Mouse (Mus musculus) Patski (cell line): Measurements from ENCODE around the gene Chmp2a. TPM values are rescaled to one million over a fixed set of nuclear protein-coding genes. Genes with fewer than 3 reads are reported as not detected.

Experiments used
- ATAC-seq: fragments of 100-300 bp; one replicate; pipeline ENCODE4 v1.8.0; 2021
- CTCF ChIA-PET: fragments of 350-600 bp; sonication (Branson Sonifier 250); formaldehyde crosslinking; loops from one replicate; lab custom pipeline; 2022; ENCODE audit warnings: inconsistent platforms; lab: Charles Lee
- POLR2A ChIA-PET: fragments of 350-600 bp; sonication (Branson Sonifier 250); formaldehyde crosslinking; loops from one replicate; lab custom pipeline; 2022; ENCODE audit warnings: antibody characterized with exemption, inconsistent platforms; lab: Charles Lee
- DNase-seq: peaks from one replicate; pipeline ENCODE4 v3.0.0-alpha.2; 2011; ENCODE audit warnings: low read depth, low spot score
- H3K27me3 ChIP-seq: fragments of 371-371 bp; one replicate; pipeline ENCODE4 v1.5.1; 2021
- CTCF ChIP-seq: fragments of 100-300 bp; IDR thresholded peaks from one replicate; pipeline ENCODE4 v1.5.1; 2021
- in situ Hi-C: fragments of 300-500 bp; cut with MboI; formaldehyde crosslinking; loops from 3 replicates; pipeline ENCODE4 v1.11.1; 2018; ENCODE audit warnings: low pct_unique_long_range_greater_than_20kb, mixed read lengths
- polyA plus RNA-seq: library from polyadenylated mRNA; unstranded; gene quantifications from one replicate; pipeline ENCODE4 v1.2.3, GENCODE M21; 2021

The Chmp2a gene
- polyA plus RNA-seq, 1 experiment from 2014 or later = 215 TPM

GRCm38 (mm10) chr7:13036806-13037205 is 2.2 kb upstream of the Chmp2a start:
- POLR2A ChIA-PET = interaction anchor here (1.2 to 1.7 kb wide), 2 partner anchors 9 to 17 kb away, joined by 3 to 8 read pairs; no protein-coding TSS in a partner anchor
- no peak for TF ChIP-seq CTCF
- CTCF ChIA-PET = no interaction called here
- H3K27me3 ChIP-seq = no peaks in the 10 kb centered on the region
- no peak for ATAC-seq
- DNase-seq = no peak
- in situ Hi-C loops = no loop called here

- POLR2A ChIA-PET = no interaction called here
- no peak for ATAC-seq
- CTCF ChIA-PET = interaction anchor here (0.9 kb wide), 1 partner anchor 10 kb away, joined by 3 read pairs; no protein-coding TSS in a partner anchor
Measured at GRCm38 (mm10) chr7:13035211-13035855, 726 bp upstream of the Chmp2a start.

GRCm38 (mm10) chr7:13033451-13034147 is 1.0 kb downstream of the Chmp2a start:
- no peaks in the 10 kb centered on the region for H3K27me3 ChIP-seq
- no peak for TF ChIP-seq CTCF
- ATAC-seq = no peak
- DNase-seq = no peak
- POLR2A ChIA-PET = no interaction called here
- CTCF ChIA-PET = no interaction called here
- in situ Hi-C loops = no loop called here

More at GRCm38 (mm10) chr7:13035211-13035855, 726 bp upstream of the Chmp2a start:
- H3K27me3 ChIP-seq = no peaks in the 10 kb centered on the region
- in situ Hi-C loops = no loop called here
- no peak for TF ChIP-seq CTCF
- DNase-seq = no peak

GRCm38 (mm10) chr7:13032541-13032940 is 2.1 kb downstream of the Chmp2a start:
- DNase-seq = no peak
- H3K27me3 ChIP-seq = no peaks in the 10 kb centered on the region
- CTCF ChIA-PET = no interaction called here
- POLR2A ChIA-PET = no interaction called here
- no peak for TF ChIP-seq CTCF
- in situ Hi-C loops = no loop called here
- ATAC-seq = no peak

- TF ChIP-seq CTCF = no peak
- in situ Hi-C loops = no loop called here
- no peak for ATAC-seq
- POLR2A ChIA-PET = no interaction called here
- H3K27me3 ChIP-seq = no peaks in the 10 kb centered on the region
- CTCF ChIA-PET = no interaction called here
- no peak for DNase-seq
Measured at GRCm38 (mm10) chr7:13031983-13032382, 2.6 kb downstream of the Chmp2a start.

GRCm38 (mm10) chr7:13031069-13031468 is 3.5 kb downstream of the Chmp2a start:
- no peaks in the 10 kb centered on the region for H3K27me3 ChIP-seq
- in situ Hi-C loops = no loop called here
- no peak for DNase-seq
- CTCF ChIA-PET = interaction anchor here (3.4 kb wide), 1 partner anchor 21 kb away, joined by 11 read pairs; the partner anchor contains the start of gene Zbtb45
- POLR2A ChIA-PET = no interaction called here
- ATAC-seq = no peak
- TF ChIP-seq CTCF = no peak

GRCm38 (mm10) chr7:13028986-13029385 is 5.6 kb downstream of the Chmp2a start:
- TF ChIP-seq CTCF = no peak
- POLR2A ChIA-PET = interaction anchor here (1.6 to 2.6 kb wide), 2 partner anchors 8 to 19 kb away, joined by 4 to 8 read pairs; partner anchors contain the start of gene Zbtb45
- no peak for DNase-seq

GRCm38 (mm10) chr7:13025511-13026112 is 9.0 kb downstream of the Chmp2a start:
- POLR2A ChIA-PET = interaction anchor here (0.8 to 2.5 kb wide), 2 partner anchors 13 to 15 kb away, joined by 3 to 8 read pairs; partner anchors contain the start of gene Ube2m
- in situ Hi-C loops = no loop called here
- DNase-seq (no peak), ATAC-seq (no peak)
- TF ChIP-seq CTCF = no peak
- H3K27me3 ChIP-seq = no peaks in the 10 kb centered on the region
- CTCF ChIA-PET = interaction anchor here (0.8 kb wide), 1 partner anchor 9 kb away, joined by 3 read pairs; the partner anchor contains the start of gene Chmp2a

More at GRCm38 (mm10) chr7:13028986-13029385, 5.6 kb downstream of the Chmp2a start:
- no peak for ATAC-seq
- no peaks in the 10 kb centered on the region for H3K27me3 ChIP-seq
- CTCF ChIA-PET = interaction anchor here (3.4 kb wide), 1 partner anchor 19 kb away, joined by 11 read pairs; the partner anchor contains the start of gene Zbtb45
- in situ Hi-C loops = no loop called here

- DNase-seq (no peak), ATAC-seq (peak; percentile 41)
- ChIA-PET CTCF (interaction anchor here (0.8 kb wide), 1 partner anchor 10 kb away, joined by 3 read pairs; the partner anchor contains the start of gene Chmp2a), POLR2A (interaction anchor here (0.8 to 2.5 kb wide), 2 partner anchors 14 to 16 kb away, joined by 3 to 8 read pairs; partner anchors contain the start of gene Ube2m)
- no peak for TF ChIP-seq CTCF
- no peaks in the 10 kb centered on the region for H3K27me3 ChIP-seq
- in situ Hi-C loops = no loop called here
Measured at GRCm38 (mm10) chr7:13024805-13025204, 9.8 kb downstream of the Chmp2a start.
